Mouse (Mus musculus): ENCODE measurements around the gene Limk1.
A peak's percentile ranks its signal among the peaks of the same experiment; 100 is the strongest.

Gene Limk1

GRCm38 (mm10) chr5:134630835-134631234 lies 57.6 kb downstream of the Limk1 start:
- ATAC-seq (ENCODE audit: low TSS enrichment), result no peak

DNA sequence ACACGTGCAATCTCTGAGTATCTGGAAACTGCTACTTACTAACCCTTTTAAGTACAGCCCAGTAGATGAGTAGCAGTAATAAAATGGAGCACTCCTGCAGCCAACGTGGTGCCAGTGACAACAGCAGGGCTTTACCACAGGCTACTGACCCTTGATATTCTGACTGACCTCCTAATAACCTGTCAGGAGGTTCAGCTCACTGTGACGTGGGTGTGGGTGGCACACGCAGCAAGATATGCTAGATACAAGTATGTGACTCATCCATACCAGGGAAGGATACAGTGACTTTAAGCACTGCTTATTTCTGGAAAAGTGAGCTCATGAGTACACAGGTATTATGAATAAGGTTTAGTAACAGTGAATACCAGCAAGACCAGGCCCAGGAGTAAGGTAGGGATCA lies 58.9 kb downstream of the Limk1 start:
- ATAC-seq (ENCODE audit: low TSS enrichment), result peak; percentile 44; the same call in 1 of the 2 replicates

- ATAC-seq (ENCODE audit: low TSS enrichment), result no peak
Measured at GRCm38 (mm10) chr5:134622069-134622468, 66.3 kb downstream of the Limk1 start.

- ATAC-seq (ENCODE audit: low TSS enrichment), result no peak
Measured at GRCm38 (mm10) chr5:134621099-134621640, 67.2 kb downstream of the Limk1 start.

DNA sequence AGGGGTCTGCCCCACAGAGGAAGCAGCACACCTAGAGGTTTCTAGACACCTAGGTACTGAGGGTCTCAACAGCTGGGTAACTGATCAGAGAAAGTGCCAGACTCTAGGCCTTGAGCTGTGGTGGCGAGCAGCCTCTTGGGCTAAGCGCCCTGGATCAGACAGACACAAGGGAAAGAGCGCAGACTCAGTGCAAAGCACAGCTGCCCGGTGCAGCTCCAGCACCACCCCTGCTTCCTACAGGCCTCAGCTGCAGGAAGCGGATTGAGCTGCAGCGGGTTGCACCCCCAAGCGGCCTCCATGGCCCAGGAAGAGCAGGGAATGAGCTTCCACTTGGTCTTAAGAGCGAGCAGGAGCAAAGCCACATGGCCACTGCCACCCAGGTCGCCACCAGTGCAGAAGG lies 67.9 kb downstream of the Limk1 start:
- peak; percentile 51 for ATAC-seq (ENCODE audit: low TSS enrichment)

DNA sequence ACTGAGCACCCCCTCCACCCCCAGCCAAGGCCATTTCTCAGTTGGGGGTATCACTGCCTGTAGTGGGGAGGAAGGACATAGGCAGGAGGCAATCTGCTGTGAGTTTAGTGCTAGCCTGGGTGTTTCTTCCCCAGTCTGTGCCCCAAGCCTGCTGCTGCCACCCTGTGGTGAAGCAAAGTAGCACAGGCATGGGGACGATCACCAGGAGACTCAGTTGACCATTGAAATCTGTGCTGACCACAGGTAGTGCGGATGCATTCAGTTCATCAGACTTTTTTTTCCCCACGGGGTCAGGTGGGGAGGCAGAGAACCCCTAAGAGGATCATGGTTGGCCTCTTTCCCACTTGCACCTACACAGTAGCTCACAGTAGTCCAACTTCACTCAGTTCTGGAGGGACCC lies 71.3 kb downstream of the Limk1 start:
- peak; percentile 38; the same call in 1 of the 2 replicates for ATAC-seq (ENCODE audit: low TSS enrichment)

DNA sequence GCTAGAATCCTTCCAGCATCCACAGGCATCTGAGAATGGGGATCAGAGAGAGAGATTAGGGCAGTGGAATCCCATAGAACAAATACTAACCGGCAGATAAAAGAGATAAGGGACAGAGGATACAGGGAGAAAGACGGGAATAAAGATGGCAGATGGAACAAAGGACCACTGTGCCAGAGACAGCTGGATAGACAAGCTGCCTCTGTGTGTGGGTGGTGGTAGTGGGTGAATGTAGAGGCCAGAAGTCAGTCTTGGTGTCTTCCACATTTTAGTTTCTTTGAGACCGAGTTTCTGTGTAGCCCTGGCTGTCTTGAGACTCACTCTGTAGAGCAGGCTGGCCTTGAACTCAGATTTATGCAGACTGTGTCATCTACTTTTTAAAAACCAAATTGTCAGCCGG lies 72.6 kb downstream of the Limk1 start:
- no peak for ATAC-seq (ENCODE audit: low TSS enrichment)

- no peak for ATAC-seq (ENCODE audit: low TSS enrichment)
Measured at GRCm38 (mm10) chr5:134615380-134615779, 73.0 kb downstream of the Limk1 start.

DNA sequence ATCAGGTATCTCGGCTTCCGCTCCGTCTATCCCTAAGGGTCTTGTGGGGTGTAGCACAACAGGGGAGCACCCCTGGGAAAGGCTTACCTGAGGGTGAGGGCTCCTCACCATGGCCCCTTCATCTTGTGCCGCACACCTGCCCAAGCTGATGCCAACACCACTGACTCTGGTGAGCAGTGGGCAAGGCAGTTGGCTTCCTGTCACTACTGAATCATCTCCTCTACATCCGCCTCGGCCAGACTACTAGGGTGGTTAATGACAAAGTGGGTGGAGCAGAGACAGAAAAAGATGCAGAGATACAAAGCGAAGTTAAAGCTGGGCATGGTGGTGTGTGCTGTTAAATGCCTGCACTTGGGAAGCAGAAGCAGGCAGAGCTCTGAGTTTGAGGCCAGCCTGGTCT lies 73.6 kb downstream of the Limk1 start, which contains the start of gene Lat2:
Lat2 (minus strand) TSS at position 224 of the 400 bp plus-strand sequence.
- peak; percentile 60; the same call in 1 of the 2 replicates for ATAC-seq (ENCODE audit: low TSS enrichment)

DNA sequence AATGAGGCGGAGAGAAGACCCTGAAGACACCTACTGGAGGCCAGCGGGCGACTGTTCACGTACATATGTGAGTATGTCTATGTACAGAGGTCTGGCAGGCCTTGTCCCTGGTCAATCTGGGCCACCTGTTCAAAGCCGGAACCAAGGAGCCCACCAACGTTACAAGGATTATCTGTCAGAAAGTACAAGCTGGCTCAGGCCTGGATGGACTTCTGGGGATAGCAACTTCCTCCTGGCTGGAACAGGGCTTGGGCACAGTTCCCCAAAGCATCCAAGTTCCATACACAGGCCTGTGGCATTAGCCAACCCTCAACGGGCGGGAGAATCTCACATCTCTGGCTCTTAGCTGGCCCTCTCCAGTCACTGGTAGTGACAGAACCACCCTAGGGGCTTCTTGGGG lies 74.1 kb downstream of the Limk1 start:
- no peak for ATAC-seq (ENCODE audit: low TSS enrichment)

- ATAC-seq (ENCODE audit: low TSS enrichment), result no peak
Measured at GRCm38 (mm10) chr5:134613727-134614126, 74.7 kb downstream of the Limk1 start.

- peak; percentile 33; the same call in 1 of the 2 replicates for ATAC-seq (ENCODE audit: low TSS enrichment)
Measured at GRCm38 (mm10) chr5:134611810-134612521, 76.4 kb downstream of the Limk1 start.

GRCm38 (mm10) chr5:134609916-134610643 lies 78.3 kb downstream of the Limk1 start:
- ATAC-seq (ENCODE audit: low TSS enrichment), result no peak

DNA sequence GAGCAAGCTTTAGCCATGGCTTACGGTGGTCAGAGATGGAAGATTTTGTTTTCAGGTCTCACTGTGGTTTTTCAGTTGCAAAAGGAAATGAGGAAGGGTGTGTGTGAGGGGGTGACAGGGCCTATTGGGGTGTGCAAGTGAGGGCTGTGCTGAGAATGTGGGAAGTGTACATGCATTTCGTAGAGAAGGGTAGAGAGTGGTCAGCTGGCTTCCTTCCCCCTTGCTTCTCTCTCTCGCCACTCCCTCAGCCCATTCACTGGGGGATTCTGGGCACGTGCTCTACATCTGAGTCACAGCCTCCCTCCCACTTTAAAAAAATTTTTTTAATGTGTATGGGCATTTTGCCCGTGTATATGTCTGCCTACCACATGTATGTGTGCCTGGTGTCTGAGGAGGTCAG lies 81.3 kb downstream of the Limk1 start:
- ATAC-seq (ENCODE audit: low TSS enrichment), result no peak

DNA sequence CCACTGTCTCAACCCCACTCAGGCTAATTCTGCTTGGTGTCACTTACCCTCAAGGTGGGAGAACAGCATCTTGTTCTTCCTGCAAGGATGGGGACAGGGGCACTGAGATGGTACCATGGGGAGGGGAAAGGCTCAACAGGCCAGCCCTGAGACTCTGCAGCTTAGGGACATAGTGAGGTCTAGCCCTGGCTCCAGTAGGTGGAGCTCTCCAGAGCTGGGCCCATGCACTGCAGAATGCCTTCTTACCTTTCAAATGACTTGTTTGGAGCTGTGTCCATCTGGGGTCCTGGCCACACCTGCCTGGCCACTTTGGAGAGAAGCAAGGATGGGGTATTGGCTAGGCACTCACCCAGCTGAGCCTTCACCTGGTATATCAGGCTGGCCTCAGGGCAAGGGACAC lies 82.1 kb downstream of the Limk1 start:
- no peak for ATAC-seq (ENCODE audit: low TSS enrichment)

Data from frontal cortex, adult (tissue).